Mouse (Mus musculus): ENCODE measurements at regions not wholly inside any gene's neighbourhood (a gene's known extent, or its start where the extent isn't known, plus 50 kb on each side); places are given as distances from the start of the nearest gene placed in this dataset.

DNA sequence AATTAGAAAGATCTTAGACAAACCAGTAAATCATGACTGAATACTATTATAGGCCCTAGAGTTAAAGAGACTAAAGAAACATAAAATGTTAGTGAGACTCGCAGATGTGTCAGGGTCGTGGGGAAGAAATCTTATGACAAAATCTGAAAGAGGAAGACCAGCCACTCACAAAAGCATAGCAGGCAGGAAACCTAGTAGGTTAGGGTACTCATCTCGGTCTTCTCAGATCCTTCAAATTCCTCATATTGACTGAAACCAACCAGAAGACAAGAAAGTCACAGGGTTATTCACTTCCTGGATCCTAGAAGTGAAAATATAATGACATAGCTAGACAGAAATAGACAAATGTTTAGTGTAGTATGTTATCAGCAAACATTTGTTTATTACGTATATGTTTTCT lies 387.5 kb downstream of the Cenpc1 start:
- H3K9me3 ChIP-seq, result no peaks in the 10 kb centered on the region
- H3K27me3 ChIP-seq, result no peaks in the 10 kb centered on the region
- H3K27ac ChIP-seq (replicated peaks), result no peak overlapping the region
- no peaks in the 10 kb centered on the region for H3K36me3 ChIP-seq
- no peak for ATAC-seq (replicated peaks)
- WGBS, result 85% methylated on average over 4 of the region's 4 CpGs
- no peak overlapping the region for H3K4me3 ChIP-seq
- H3K4me1 ChIP-seq, result no peaks in the 10 kb centered on the region
- H3K4me2 ChIP-seq (replicated peaks), result no peak overlapping the region
- no peak overlapping the region for H3K9ac ChIP-seq (replicated peaks)

DNA sequence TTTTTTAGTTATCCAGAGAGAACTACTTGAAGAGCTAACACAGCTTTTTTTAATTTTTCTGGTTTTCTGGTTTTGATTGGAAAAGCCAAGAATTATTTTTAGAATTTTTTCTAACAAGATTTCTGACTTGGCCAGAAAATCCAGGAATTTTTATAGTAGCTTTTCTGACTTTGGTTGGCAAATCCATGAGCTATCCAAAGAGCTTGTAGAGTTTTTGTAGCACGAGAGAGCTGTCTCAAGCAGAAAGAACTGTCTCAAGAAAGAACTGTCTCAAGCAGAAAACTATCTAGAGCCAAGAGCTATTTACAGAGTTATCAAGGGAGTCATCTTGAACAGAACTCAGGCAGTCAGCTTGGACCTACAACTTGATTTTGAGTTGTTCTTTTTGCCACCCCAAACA lies 394.3 kb downstream of the Cenpc1 start:
- Histone ChIP-seq H3K9me3 (no peaks in the 10 kb centered on the region), H3K27ac (replicated peaks) (no peak overlapping the region), H3K9ac (replicated peaks) (no peak overlapping the region), H3K27me3 (no peaks in the 10 kb centered on the region), H3K4me3 (no peak overlapping the region), H3K36me3 (no peaks in the 10 kb centered on the region), H3K4me1 (no peaks in the 10 kb centered on the region), H3K4me2 (replicated peaks) (no peak overlapping the region)
- ATAC-seq (replicated peaks), result no peak
- 92% methylated on average over 1 of the region's 1 CpGs for WGBS

DNA sequence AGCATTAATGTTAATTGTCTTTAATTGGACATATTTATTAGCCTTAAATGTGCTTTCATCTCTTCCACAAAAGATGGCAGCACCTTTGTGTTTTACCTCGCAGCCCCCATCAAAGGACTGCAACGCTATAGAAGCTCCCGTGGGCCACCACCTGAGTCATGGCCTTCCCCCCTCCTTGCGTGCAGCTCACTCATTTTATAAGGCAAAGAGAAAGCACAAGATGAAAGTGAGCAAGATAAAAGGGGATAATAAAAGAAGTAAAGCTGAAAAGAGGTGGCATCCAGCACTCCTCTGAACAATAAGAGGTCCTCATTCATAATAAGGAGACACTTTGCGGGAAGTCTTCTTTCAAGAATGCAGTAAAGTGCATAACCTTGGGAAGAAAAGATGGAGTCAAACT lies 403.9 kb downstream of the Cenpc1 start:
- no peak overlapping the region for H3K4me2 ChIP-seq (replicated peaks)
- H3K4me3 ChIP-seq, result no peak overlapping the region
- no peak overlapping the region for H3K27ac ChIP-seq (replicated peaks)
- no peaks in the 10 kb centered on the region for H3K36me3 ChIP-seq
- no peaks in the 10 kb centered on the region for H3K27me3 ChIP-seq
- H3K9me3 ChIP-seq, result no peaks in the 10 kb centered on the region
- no peak overlapping the region for H3K9ac ChIP-seq (replicated peaks)
- WGBS, result 54% methylated on average over 5 of the region's 5 CpGs
- no peak for ATAC-seq (replicated peaks)
- no peaks in the 10 kb centered on the region for H3K4me1 ChIP-seq

- Histone ChIP-seq H3K9ac (replicated peaks) (no peak overlapping the region), H3K4me1 (no peaks in the 10 kb centered on the region), H3K4me3 (no peak overlapping the region), H3K27ac (replicated peaks) (no peak overlapping the region), H3K4me2 (replicated peaks) (no peak overlapping the region), H3K9me3 (no peaks in the 10 kb centered on the region), H3K27me3 (no peaks in the 10 kb centered on the region), H3K36me3 (no peaks in the 10 kb centered on the region)
- no peak for ATAC-seq (replicated peaks)
- 49% methylated on average over 2 of the region's 2 CpGs for WGBS
Measured at GRCm38 (mm10) chr5:85621078-85621477, 444.3 kb downstream of the Cenpc1 start.

- Histone ChIP-seq H3K36me3 (no peaks in the 10 kb centered on the region), H3K4me2 (replicated peaks) (no peak overlapping the region), H3K27ac (replicated peaks) (no peak overlapping the region), H3K9ac (replicated peaks) (no peak overlapping the region), H3K9me3 (no peaks in the 10 kb centered on the region), H3K4me1 (no peaks in the 10 kb centered on the region), H3K4me3 (no peak overlapping the region), H3K27me3 (no peaks in the 10 kb centered on the region)
- 63% methylated on average over 3 of the region's 3 CpGs for WGBS
- ATAC-seq (replicated peaks), result no peak
Measured at GRCm38 (mm10) chr5:85614783-85615182, 450.6 kb downstream of the Cenpc1 start.

- Histone ChIP-seq H3K36me3 (no peaks in the 10 kb centered on the region), H3K9me3 (no peaks in the 10 kb centered on the region), H3K9ac (replicated peaks) (no peak overlapping the region), H3K4me1 (peaks cover 5% of the 10 kb centered on the region), H3K27ac (replicated peaks) (no peak overlapping the region), H3K4me2 (replicated peaks) (no peak overlapping the region), H3K4me3 (no peak overlapping the region), H3K27me3 (no peaks in the 10 kb centered on the region)
- ATAC-seq (replicated peaks), result no peak
- 81% methylated on average over 4 of the region's 4 CpGs for WGBS
Measured at GRCm38 (mm10) chr5:85612606-85613005, 452.8 kb downstream of the Cenpc1 start.

DNA sequence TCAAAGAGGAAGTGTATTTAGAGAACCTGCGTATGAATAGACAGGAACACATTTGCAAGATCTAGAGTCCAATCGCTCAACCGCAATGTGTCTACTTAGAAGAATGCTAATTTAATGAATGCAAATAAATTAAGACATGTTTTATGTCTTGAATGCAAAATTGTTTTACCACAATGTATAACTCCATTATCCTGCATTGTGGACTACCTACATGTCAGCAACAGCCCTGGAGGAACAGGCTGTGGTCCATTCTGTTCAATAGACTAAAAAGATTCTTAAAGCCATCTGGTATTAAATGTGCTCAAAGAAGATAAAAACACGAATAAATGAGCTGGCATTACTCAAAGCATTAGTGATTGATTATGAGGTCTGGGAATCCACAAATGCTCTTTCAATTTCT lies 456.3 kb downstream of the Cenpc1 start:
- H3K9ac ChIP-seq (replicated peaks), result no peak overlapping the region
- H3K27me3 ChIP-seq, result no peaks in the 10 kb centered on the region
- peaks cover 5% of the 10 kb centered on the region for H3K4me1 ChIP-seq
- no peak overlapping the region for H3K4me2 ChIP-seq (replicated peaks)
- 34% methylated on average over 4 of the region's 4 CpGs for WGBS
- H3K27ac ChIP-seq (replicated peaks), result peak overlapping the region; percentile 19; the same call in 1 of the 2 replicates
- no peaks in the 10 kb centered on the region for H3K36me3 ChIP-seq
- ATAC-seq (replicated peaks), result peak; percentile 72; the same call in 1 of the 2 replicates
- no peaks in the 10 kb centered on the region for H3K9me3 ChIP-seq
- H3K4me3 ChIP-seq, result no peak overlapping the region

DNA sequence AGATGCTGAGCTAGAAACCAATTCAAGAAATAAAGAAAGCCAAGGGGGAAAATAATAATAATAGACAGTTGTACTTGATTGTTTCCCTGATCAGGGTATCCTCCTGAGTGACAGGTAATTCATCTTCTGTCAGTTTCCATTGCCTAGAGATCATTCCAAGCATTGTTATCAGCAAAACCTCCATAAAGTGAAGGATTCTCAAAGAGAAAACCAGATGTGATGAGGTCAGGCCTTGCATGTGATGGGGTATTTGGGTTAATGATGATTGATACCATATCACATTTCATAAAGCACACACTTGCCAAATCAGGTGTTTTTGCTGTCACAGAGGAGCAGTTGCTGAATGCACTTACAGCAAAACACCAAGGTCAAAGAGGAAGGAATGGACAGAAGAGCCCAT lies 467.2 kb downstream of the Cenpc1 start:
- no peak for ATAC-seq (replicated peaks)
- Histone ChIP-seq H3K4me2 (replicated peaks) (no peak overlapping the region), H3K27me3 (no peaks in the 10 kb centered on the region), H3K36me3 (no peaks in the 10 kb centered on the region), H3K9me3 (no peaks in the 10 kb centered on the region), H3K9ac (replicated peaks) (no peak overlapping the region), H3K4me3 (no peak overlapping the region), H3K27ac (replicated peaks) (no peak overlapping the region), H3K4me1 (peaks cover 9% of the 10 kb centered on the region)

DNA sequence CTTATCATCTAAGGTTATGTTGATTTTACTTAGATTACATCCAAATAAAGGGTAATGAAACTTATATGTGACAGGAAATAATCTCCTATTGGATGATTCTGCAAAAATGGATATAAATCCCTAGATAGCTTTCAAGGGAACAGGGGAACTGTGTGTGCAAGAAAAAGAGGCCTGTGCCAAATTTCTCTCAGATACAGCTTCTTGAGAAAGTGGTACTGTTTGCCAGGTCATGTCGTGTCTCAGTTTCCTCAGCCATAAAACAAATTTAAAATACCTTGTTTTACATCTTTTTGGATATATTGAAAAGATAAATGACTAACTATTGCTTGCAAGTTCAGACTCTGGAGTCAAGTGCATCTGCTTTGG lies 470.3 kb downstream of the Cenpc1 start:
- H3K27me3 ChIP-seq, result no peaks in the 10 kb centered on the region
- no peaks in the 10 kb centered on the region for H3K36me3 ChIP-seq
- ATAC-seq (replicated peaks), result peak; percentile 70; the same call in 1 of the 2 replicates
- H3K4me3 ChIP-seq, result no peak overlapping the region
- H3K9me3 ChIP-seq, result no peaks in the 10 kb centered on the region
- H3K9ac ChIP-seq (replicated peaks), result no peak overlapping the region
- peaks cover 9% of the 10 kb centered on the region for H3K4me1 ChIP-seq
- no peak overlapping the region for H3K27ac ChIP-seq (replicated peaks)
- no peak overlapping the region for H3K4me2 ChIP-seq (replicated peaks)
- 37% methylated on average over 1 of the region's 1 CpGs for WGBS

- ATAC-seq (replicated peaks), result peak; percentile 83
- Histone ChIP-seq H3K4me1 (peaks cover 9% of the 10 kb centered on the region), H3K27ac (replicated peaks) (0 out of 2 replicates have a peak overlapping the region, but pooled peaks have one; percentile 19), H3K27me3 (no peaks in the 10 kb centered on the region), H3K9ac (replicated peaks) (no peak overlapping the region), H3K9me3 (no peaks in the 10 kb centered on the region), H3K4me2 (replicated peaks) (no peak overlapping the region), H3K36me3 (no peaks in the 10 kb centered on the region), H3K4me3 (no peak overlapping the region)
- WGBS, result 27% methylated on average over 4 of the region's 4 CpGs
Measured at GRCm38 (mm10) chr5:85594413-85595081, 470.8 kb downstream of the Cenpc1 start.

DNA sequence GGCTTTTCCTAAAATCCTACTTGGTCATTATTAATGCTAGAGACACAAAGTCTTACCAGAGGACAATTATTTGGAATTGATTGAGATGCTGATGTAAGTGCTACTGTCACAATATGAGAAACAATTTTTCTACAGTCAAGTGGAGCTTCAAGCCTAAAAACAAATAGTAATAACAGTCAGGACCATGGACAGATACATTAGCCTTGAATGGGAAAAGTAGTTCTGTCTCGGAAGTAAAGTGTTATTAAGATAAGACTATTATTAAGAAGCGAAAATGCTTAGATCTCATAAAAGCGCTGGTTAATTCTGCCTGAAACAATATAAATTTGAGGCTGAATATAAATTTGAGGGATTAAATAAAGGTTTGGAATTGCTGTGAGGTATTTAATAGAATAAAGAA lies 473.1 kb downstream of the Cenpc1 start:
- Histone ChIP-seq H3K4me2 (replicated peaks) (no peak overlapping the region), H3K9me3 (no peaks in the 10 kb centered on the region), H3K4me1 (peaks cover 9% of the 10 kb centered on the region), H3K4me3 (no peak overlapping the region), H3K9ac (replicated peaks) (no peak overlapping the region), H3K36me3 (no peaks in the 10 kb centered on the region), H3K27me3 (no peaks in the 10 kb centered on the region), H3K27ac (replicated peaks) (no peak overlapping the region)
- WGBS, result 79% methylated on average over 3 of the region's 3 CpGs
- ATAC-seq (replicated peaks), result no peak

DNA sequence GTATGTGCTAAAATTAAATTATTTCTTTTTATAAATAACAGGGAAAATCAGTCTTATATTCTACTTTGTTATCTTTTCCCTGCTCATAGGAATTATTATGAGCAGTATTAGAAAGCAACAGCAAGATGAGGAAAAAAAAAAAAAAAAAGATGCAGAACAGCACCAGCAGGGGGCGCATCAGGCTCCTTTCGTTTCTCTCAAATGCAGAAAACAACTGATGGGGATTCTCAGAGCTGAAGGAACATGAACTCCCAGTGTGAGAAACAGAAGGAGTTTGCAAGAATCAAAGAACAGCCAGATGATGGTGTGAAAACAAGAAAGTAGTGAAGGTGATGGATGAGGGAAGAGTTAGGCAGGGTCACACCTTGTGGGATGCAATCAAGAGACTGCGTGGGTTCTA lies 478.7 kb downstream of the Cenpc1 start:
- no peaks in the 10 kb centered on the region for H3K4me1 ChIP-seq
- no peak overlapping the region for H3K9ac ChIP-seq (replicated peaks)
- WGBS, result 38% methylated on average over 3 of the region's 3 CpGs
- no peak overlapping the region for H3K4me3 ChIP-seq
- H3K27ac ChIP-seq (replicated peaks), result no peak overlapping the region
- no peaks in the 10 kb centered on the region for H3K36me3 ChIP-seq
- H3K4me2 ChIP-seq (replicated peaks), result no peak overlapping the region
- no peaks in the 10 kb centered on the region for H3K9me3 ChIP-seq
- no peaks in the 10 kb centered on the region for H3K27me3 ChIP-seq
- no peak for ATAC-seq (replicated peaks)

DNA sequence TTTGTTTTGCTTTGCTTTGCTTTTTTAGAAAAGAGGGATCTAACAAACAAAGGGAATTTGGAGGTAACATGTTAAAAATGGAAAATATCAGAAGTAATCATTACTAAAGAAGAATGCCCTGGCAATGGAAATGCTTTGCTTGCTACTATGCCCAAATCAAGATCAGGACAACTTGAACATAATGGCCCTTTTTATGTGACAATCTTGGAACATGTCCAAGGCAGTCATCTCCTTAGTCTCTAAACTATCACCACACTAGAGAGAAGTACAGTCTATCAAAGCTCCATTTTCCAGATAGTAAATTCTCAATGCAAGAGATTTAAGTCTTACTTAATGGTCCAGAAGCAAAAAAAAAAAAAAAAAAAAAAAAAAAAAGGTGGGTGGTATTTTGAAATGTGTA lies 492.9 kb downstream of the Cenpc1 start:
- Histone ChIP-seq H3K9ac (replicated peaks) (no peak overlapping the region), H3K4me2 (replicated peaks) (no peak overlapping the region), H3K4me3 (no peak overlapping the region), H3K4me1 (peaks cover 14% of the 10 kb centered on the region), H3K36me3 (no peaks in the 10 kb centered on the region), H3K9me3 (no peaks in the 10 kb centered on the region), H3K27ac (replicated peaks) (peak overlapping the region; percentile 67), H3K27me3 (no peaks in the 10 kb centered on the region)
- ATAC-seq (replicated peaks), result no peak
